Mouse (Mus musculus): Measurements from ENCODE around the gene Zranb3.

- TF ChIP-seq EP300 (optimal IDR thresholded peaks at IDR 0.05), result no peak
- no peak for TF ChIP-seq CTCF (IDR thresholded peaks at IDR 0.05; ENCODE audit: low read depth)
Measured at GRCm38 (mm10) chr1:127961140-127961539, 141.7 kb downstream of the Zranb3 start.
